ENCODE assay signal across 7 mouse cellular contexts in the genomic region with DNA sequence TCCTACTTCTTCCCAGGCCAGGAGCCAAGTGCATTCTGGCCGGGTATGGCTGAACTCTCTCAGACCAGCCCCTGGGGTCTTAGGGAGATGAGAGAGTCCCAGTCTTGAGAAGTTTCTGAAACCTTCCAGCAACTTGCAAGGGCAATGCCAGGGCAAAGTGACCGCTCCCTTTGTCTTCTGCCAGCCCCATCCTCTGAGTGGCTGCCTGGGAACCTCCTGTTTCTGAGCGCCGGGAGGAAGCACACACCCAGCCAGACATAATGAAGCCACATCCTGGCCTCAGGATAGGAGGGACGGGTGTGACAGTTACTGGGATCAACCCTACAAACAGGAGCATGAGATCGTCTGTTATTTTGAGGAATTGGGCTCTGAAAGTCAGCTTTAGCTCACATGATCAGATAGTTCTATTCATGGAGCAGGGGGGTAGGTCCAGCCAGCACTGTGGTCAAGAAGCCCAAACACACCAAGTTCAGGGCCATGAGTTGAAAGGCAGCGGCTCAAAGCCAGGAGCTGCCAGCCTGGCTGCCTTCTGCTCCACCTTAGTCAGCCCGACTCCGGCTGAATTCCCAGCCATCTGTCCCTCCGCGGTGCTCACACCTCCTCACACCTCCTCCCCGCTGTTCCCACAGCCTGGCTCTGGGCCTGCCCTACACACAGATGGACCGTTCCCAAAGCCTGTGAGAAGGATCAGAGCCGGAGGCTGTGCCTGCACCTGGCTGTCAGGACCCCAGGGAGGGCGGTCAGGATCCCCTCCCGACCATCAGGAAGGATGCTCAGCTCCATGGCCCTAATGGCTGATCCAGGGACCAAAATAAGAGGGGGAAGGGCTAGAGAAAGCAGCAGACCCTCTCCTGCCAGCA. TPM values are rescaled to one million over a fixed set of nuclear protein-coding genes. Genes with fewer than 3 reads are reported as not detected.
DNase-seq lines count a peak whose midpoint lies in the region; ATAC-seq and TF ChIP-seq lines count a peak whose summit lies in the region.

No protein-coding gene starts in this region.

- peak overlapping the region; percentile 78 for H3K27ac ChIP-seq in embryonic facial prominence, embryonic 10.5 days (replicated peaks)
- H3K27ac ChIP-seq in kidney, adult 2 months (ENCODE audit: insufficient read depth, low read depth, low read length): peak overlapping the region; percentile 80
- H3K27ac ChIP-seq in limb, embryonic 13.5 days: peak overlapping the region; percentile 48; the same call in 1 of the 2 replicates
- H3K27ac ChIP-seq in midbrain, embryonic 15.5 days: peak overlapping the region; percentile 95

- no peaks in the 10 kb centered on the region for H3K36me3 ChIP-seq in embryonic facial prominence, embryonic 10.5 days (replicated peaks)
- no peaks in the 10 kb centered on the region for H3K36me3 ChIP-seq in kidney, adult 2 months (ENCODE audit: control insufficient read depth, insufficient read depth, low read length)
- H3K36me3 ChIP-seq in limb, embryonic 13.5 days: no peaks in the 10 kb centered on the region
- H3K36me3 ChIP-seq in midbrain, embryonic 15.5 days (replicated peaks): no peaks in the 10 kb centered on the region

- H3K9ac ChIP-seq in limb, embryonic 13.5 days: peak overlapping the region; percentile 78
- peak overlapping the region; percentile 84 for H3K9ac ChIP-seq in midbrain, embryonic 15.5 days

- DNase-seq in brain, adult 2 months (ENCODE audit: low read depth, low spot score): peak; percentile 99
- peak; percentile 52 for DNase-seq in embryonic facial prominence, embryonic 10.5 days (ENCODE audit: low spot score)
- DNase-seq in heart, adult 8-10 months (ENCODE audit: low spot score): peak; percentile 89
- DNase-seq in kidney, adult 2 months: peak; percentile 84
- DNase-seq in yolk sac, embryonic 10.5 days (ENCODE audit: low spot score): no peak

- no peak for ATAC-seq in limb, embryonic 13.5 days (ENCODE audit: low FRiP score, low read depth)
- ATAC-seq in midbrain, embryonic 15.5 days (replicated peaks): peak; percentile 48; the same call in 1 of the 2 replicates

- peak overlapping the region; percentile 97 for H3K4me2 ChIP-seq in limb, embryonic 13.5 days (replicated peaks)
- H3K4me2 ChIP-seq in midbrain, embryonic 15.5 days: peak overlapping the region; percentile 77

- 13% methylated on average over 16 of the region's 16 CpGs for WGBS in embryonic facial prominence, embryonic 10.5 days
- 18% methylated on average over 16 of the region's 16 CpGs for WGBS in kidney, adult 2 months
- WGBS in limb, embryonic 13.5 days: 10% methylated on average over 16 of the region's 16 CpGs
- WGBS in midbrain, embryonic 15.5 days: 11% methylated on average over 16 of the region's 16 CpGs

- TF ChIP-seq CTCF in kidney, adult 2 months (conservative IDR thresholded peaks at IDR 0.05; ENCODE audit: insufficient read depth, insufficient read length, low read depth, low read length): no peak

- peaks cover 66% of the 10 kb centered on the region for H3K4me1 ChIP-seq in embryonic facial prominence, embryonic 10.5 days
- no peaks in the 10 kb centered on the region for H3K4me1 ChIP-seq in kidney, adult 2 months (ENCODE audit: control insufficient read depth, insufficient read depth, low read length)
- H3K4me1 ChIP-seq in limb, embryonic 13.5 days: peaks cover 55% of the 10 kb centered on the region
- H3K4me1 ChIP-seq in midbrain, embryonic 15.5 days: peaks cover 78% of the 10 kb centered on the region

- H3K27me3 ChIP-seq in embryonic facial prominence, embryonic 10.5 days (replicated peaks; ENCODE audit: low read depth, poor library complexity, severe bottlenecking): peaks cover 100% of the 10 kb centered on the region
- H3K27me3 ChIP-seq in kidney, adult 2 months (replicated peaks; ENCODE audit: control insufficient read depth, insufficient read depth, low read length): no peaks in the 10 kb centered on the region
- H3K27me3 ChIP-seq in limb, embryonic 13.5 days: peaks cover 68% of the 10 kb centered on the region
- H3K27me3 ChIP-seq in midbrain, embryonic 15.5 days (replicated peaks): no peaks in the 10 kb centered on the region

- H3K9me3 ChIP-seq in embryonic facial prominence, embryonic 10.5 days: no peaks in the 10 kb centered on the region
- H3K9me3 ChIP-seq in limb, embryonic 13.5 days: no peaks in the 10 kb centered on the region
- no peaks in the 10 kb centered on the region for H3K9me3 ChIP-seq in midbrain, embryonic 15.5 days

- H3K4me3 ChIP-seq in embryonic facial prominence, embryonic 10.5 days: peak overlapping the region; percentile 73
- H3K4me3 ChIP-seq in kidney, adult 2 months (ENCODE audit: insufficient read depth, low read depth, low read length): peak overlapping the region; percentile 78
- H3K4me3 ChIP-seq in limb, embryonic 13.5 days: peak overlapping the region; percentile 75
- peak overlapping the region; percentile 88 for H3K4me3 ChIP-seq in midbrain, embryonic 15.5 days

- TF ChIP-seq POLR2A in kidney, adult 2 months (IDR thresholded peaks at IDR 0.05; ENCODE audit: low read depth, low read length): no peak

RNA-seq across cellular contexts. Expression of a gene that starts 22.1 kb away (rescaled TPM):
- polyA plus RNA-seq in embryonic facial prominence, embryonic 10.5 days (2016; fragmentation: Nextera tagmentation; extraction: Ambion mirVana): 1.7 and 2.3 TPM in 2 replicates
- 10 to 100 TPM; 15.1 to 22.1 (median 18.2) TPM for total RNA-seq in heart, adult 8-10 months (2022)
- 5.5 and 6.7 TPM in 2 replicates for polyA plus RNA-seq in kidney, adult 2 months (2012; rRNA removed)
- 4.3 and 4.8 TPM in 2 replicates for polyA plus RNA-seq in limb, embryonic 13.5 days (2015; fragmentation: Nextera tagmentation; extraction: Ambion mirVana)
- 20.2 and 21.4 TPM in 2 replicates for polyA plus RNA-seq in midbrain, embryonic 15.5 days (2015; fragmentation: Nextera tagmentation; extraction: Ambion mirVana)

RNA-seq across cellular contexts. Expression of a gene that starts 54.3 kb away (rescaled TPM):
- polyA plus RNA-seq in embryonic facial prominence, embryonic 10.5 days (2016; fragmentation: Nextera tagmentation; extraction: Ambion mirVana): 0.30 TPM in 1 of 2 replicates, not detected in the other
- under 1 TPM in 2 of 4 experiments, not detected in 2; 0.24 to 0.57 TPM for total RNA-seq in heart, adult 8-10 months (2022)
- polyA plus RNA-seq in kidney, adult 2 months (2012; rRNA removed): 0.11 TPM in 2 replicates
- polyA plus RNA-seq in limb, embryonic 13.5 days (2015; fragmentation: Nextera tagmentation; extraction: Ambion mirVana): not detected in 2 replicates
- not detected in 2 replicates for polyA plus RNA-seq in midbrain, embryonic 15.5 days (2015; fragmentation: Nextera tagmentation; extraction: Ambion mirVana)
